Mouse (Mus musculus): ENCODE data around the gene Osmr.
"Not testable (repeated sequence)": the region's sequence is repeated elsewhere in the genome, so short reads cannot be mapped to it uniquely, and the experiment has no call there.

Gene Osmr

DNA sequence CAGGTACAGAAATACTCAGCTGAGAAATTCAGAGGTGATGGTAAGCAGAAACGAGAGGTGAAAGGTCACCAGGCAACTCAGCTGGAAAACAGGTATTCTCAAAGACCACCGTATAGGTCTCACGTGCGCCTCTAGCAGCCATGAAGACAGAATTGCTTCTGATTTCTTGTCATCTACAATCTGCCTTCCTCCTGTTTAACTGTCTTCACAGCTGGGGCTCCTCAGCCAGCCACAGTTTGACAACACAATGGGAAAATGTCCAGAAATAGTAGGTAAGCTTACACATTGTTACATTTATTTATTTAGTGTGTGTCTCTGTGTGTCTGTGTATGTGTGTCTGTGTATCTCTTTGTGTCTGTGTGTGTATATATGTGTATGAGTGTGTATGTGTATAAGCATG lies 12.6 kb downstream of the Osmr start:
- DNase-seq (ENCODE audit: low read depth, low spot score): no peak

DNA sequence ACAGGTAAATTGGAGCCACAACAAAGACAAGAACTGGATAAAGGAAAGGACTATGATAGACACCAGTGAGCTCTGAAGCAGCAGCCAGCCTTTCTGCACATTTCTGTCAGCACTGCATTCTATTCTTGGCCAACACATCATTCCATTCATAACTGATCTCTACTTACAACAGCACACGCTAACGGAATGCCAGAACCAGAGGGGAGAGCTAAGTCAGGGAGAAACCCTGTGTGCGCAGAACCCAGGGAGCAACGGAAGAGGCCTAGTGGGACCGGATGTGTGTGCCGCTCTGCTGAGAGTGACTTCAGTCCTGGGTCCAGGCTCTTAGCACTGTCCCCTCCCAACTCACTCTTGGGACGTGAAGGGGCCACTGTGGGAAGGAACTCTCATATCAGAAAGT lies 13.2 kb downstream of the Osmr start:
- no peak for DNase-seq (ENCODE audit: low read depth, low spot score)

DNA sequence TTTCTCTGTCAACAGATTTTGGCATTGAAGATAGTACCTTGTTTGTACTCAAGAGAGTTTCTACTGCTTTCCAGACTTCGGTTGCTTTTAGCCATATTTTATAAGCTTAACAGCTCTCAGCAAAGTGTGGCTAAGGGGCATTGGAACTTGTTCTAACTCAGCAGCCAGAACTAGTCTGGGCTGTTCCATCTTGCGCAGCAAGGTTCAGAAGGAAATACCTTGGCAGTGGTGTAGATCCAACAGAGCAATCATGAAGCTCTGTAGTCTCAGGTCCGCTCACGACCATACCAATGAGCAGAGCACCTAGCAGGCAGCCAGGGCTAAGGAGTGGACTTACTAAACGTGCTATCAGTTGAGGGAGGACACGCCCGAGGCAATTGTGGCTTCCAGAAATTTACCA lies 15.0 kb downstream of the Osmr start:
- DNase-seq (ENCODE audit: low read depth, low spot score): no peak

DNA sequence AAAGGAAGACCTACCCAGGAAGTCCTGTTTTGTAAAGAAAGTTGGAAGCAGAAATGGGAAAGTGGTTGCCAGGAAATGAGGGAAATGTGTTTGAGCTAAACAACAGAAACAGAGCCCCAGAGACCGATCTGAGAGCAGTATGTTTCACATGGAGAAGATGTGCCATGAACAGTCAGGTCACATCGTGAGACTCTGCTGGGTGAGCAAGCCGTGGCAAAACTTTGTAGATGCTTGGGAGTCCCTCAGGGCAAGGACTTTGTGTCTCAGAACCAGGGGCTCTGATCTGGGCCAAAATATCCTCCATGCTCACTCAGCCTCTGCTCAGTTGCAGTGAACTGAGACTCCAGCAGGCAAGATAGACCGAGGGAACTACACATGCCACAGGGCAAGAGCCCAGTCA lies 15.9 kb downstream of the Osmr start:
- no peak for DNase-seq (ENCODE audit: low read depth, low spot score)

DNA sequence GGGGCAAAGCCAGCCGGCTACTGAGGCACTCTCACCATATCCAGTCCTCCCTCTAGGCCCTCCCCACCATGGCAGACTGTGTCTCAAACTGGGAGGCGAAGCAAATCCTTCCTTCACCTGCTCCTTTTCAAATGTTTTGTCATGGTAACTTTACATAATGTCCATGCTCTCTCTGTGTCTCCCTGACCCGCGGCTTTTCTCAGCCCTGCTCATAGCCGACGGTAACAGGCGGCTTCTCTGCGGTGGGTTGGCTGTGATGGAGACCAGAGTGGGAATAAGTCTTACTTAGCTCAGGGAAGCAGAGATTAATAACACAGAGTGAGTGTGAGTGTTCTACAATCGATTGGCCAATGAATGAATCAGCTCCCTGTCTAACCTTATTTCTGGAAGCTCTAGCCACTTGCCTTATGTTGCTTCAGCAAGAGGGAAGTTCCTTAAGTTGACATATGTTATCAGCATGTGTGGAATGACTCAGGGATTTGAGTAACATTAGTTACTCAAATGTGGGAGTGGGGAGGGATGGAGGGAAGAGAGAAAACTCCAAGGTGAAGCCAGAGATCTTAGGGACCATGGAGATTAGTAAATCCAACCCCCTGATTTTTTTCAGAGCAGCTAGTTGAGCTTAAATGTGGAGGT lies 17.4 kb downstream of the Osmr start:
- no peak for DNase-seq (ENCODE audit: low read depth, low spot score)

DNA sequence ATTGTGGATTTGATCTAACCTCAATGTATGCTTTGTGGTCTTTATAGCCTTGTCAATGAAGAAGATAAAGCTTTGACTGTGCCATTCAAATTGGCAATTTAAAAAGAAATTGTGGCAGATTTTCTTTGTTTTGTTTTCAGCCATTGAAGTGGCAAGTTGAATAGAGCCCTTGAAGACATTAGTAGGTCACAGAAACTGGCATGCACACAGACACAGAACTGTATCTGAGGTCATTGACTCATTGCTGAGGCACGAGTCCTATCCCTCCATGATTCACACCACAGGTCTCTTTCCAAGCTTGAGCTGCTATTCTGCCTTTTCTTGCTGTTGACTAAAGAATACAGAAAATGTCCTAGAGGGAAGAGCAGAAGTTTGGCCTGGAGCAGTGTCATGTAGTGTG lies 24.9 kb downstream of the Osmr start:
- DNase-seq (ENCODE audit: low read depth, low spot score): no peak

DNA sequence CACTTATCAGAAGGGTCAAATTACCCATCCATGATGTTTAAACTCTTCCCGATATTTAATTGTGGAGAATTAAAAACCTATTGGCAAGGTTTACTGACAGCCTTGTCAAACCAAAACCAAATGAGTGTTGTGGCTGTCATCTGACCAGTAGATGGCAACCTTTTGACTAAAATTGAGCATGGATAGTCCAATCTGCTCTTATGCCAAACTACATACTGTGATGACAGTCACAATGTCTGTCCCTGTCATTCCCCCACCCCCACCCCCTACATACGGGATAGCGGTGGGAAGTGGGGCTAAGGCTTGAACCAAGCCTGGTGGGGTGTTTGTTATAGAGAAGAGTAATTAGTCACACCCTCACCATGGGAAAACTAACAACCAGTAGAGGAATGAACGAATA lies 34.6 kb downstream of the Osmr start:
- DNase-seq (ENCODE audit: low read depth, low spot score): no peak

DNA sequence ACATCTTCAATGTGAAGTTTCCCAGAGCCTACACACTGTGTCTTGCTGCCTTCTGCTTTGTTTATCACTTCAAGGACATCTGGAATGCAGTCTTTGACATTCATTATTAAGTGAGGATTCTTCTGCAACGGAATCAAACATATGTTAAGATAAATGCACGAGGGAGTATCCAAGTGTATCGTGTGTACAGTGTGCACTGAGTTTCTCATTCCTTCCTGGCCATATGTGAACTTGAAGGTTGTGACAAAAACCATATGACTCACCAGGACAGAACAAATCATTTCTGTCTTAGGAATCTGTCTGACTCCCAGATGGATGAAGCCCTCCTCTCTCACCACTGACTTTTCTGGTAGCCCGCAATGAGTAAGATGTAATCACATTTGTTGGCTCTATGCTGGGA lies 59.0 kb downstream of the Osmr start:
- no peak for DNase-seq (ENCODE audit: low read depth, low spot score)

DNA sequence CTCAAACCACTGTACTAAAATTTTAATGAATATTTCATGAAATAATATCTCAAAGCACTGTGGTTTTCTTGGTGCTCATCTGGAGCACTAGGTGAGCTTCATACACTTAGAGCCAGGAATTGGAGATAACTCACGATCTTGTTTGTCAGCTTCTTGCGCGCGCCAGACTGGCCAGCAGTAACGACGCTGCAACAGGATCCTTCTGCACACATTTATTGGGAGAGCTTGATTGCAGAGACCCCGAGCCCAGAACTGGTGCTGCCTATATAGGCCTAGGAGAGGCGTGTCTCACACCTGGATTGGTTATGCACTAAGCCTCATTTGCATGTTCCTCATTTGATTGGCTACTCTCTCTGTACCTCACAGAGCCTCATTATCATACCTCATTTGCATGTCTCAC lies 73.6 kb downstream of the Osmr start:
- DNase-seq (ENCODE audit: low read depth, low spot score): not testable (repeated sequence)

DNA sequence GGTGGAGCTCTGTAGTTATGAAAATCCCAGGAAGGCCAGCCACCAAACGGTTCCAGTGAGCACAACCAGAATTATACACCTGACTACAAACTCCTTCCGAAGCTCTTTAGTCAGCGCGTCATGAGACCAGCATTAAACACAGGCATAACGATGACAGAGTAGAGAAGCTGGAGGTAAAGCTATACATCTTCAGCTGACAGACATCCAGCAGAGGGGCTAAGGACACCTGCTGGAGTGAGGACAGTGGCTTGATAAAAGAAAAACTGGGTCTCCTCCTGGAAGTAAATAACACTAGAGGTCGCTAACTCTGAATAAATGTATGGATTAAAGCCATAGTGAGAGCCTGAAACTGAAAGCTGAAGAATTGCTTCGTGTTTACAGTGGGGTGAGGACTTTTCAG lies 81.9 kb downstream of the Osmr start:
- DNase-seq (ENCODE audit: low read depth, low spot score): no peak

DNA sequence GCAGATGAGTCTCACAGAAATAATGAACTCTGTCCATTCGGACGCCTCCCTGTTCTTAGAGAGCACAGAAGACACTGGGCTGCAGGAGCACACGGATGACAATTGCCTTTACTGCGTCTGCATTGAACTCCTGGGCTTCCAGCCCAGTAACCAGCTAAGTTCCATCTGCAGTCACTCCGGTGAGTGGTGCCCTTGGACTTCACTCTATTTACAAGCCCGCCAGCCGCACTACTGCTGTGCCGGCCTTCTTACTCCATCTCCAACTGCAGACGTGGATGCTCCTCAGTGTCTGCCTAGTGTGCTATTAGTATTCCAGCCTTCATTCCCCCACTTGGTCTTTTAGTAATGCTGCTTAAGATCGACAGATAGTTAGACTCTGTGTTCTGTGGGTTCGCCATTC lies 83.1 kb downstream of the Osmr start:
- no peak for DNase-seq (ENCODE audit: low read depth, low spot score)

DNA sequence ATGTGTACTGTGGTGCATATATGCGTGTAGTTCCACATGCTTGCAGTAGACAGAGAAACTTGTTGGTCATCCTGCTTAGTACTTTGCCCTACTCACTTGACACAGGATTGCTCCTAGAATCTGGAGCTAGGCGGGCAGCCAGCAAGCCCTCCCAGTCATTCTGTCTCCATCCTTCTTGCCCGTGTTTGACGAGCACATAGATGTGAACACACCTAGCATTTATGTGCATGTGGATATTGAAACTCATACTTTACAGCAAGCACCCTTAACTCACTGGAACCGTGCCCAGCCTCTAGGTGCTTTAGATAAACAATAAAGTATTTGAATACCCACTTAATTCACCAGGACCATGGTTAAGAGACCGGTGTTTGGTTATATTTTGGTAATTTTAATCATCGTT lies 84.8 kb downstream of the Osmr start:
- DNase-seq (ENCODE audit: low read depth, low spot score): no peak

DNA sequence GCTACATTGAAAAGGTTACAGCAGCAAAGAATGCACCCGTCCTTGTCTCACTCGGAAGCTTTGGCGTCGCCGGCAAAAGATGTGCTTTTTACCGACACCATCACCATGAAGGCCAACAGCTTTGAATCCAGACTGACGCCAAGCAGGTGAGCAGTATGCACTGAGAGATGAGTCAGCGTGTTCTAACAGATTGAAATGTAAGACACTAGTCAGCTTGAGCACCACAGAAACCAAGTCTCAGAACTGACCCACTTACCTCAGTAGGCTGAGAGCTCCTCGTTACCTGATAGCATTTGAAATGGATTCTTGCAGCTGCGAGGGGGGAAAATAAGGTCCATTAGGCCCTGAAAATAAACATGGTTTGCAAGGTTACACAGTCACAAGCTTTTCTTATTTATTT lies 87.5 kb downstream of the Osmr start:
- DNase-seq (ENCODE audit: low read depth, low spot score): no peak

DNA sequence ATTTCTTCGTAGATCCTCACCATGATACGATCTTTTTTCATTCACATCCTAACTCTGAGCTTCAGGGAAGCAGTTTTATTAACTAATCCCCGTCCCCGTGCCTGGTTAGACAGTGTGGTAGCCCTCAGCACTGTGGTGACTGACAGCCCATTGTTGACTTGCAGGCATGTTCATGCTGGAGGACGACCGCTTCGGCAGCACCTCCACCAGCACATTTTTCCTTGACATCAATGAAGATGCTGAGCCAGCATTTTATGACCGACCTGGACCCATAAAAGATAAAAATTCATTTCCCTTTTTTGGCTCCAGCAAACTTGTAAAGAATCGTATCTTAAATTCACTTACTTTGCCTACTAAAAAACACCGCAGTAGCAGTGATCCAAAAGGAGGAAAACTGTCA lies 88.6 kb downstream of the Osmr start:
- DNase-seq (ENCODE audit: low read depth, low spot score): no peak

DNA sequence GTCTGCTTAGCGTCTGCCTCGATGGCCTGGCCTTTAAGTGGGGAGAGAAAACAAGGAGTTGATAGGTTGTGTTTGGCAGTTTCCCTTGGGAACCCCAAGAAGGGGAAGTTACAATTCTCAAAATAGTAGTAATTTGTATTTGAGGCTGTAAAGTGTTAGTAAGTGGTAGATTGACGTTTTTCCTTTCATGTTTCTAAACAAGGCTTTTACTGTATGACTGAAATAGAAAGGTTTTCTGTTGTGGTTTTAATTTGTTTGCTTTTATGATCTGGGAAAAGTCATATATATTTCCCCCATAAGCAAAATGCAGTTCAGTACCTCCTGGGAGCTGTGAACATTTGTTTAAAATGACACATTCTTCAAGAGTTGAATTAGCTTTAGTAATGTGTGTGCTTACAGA lies 102.5 kb downstream of the Osmr start:
- DNase-seq (ENCODE audit: low read depth, low spot score): no peak
